Mouse (Mus musculus): Measurements from ENCODE around the gene Tmem236. TPM values are rescaled to one million over a fixed set of nuclear protein-coding genes. Genes with fewer than 3 reads are reported as not detected.
"Not testable (repeated sequence)": the region's sequence is repeated elsewhere in the genome, so short reads cannot be mapped to it uniquely, and the experiment has no call there.

Tmem236 gene
- polyA plus RNA-seq, 1 experiment from 2014 or later, result 12.2 TPM

DNA sequence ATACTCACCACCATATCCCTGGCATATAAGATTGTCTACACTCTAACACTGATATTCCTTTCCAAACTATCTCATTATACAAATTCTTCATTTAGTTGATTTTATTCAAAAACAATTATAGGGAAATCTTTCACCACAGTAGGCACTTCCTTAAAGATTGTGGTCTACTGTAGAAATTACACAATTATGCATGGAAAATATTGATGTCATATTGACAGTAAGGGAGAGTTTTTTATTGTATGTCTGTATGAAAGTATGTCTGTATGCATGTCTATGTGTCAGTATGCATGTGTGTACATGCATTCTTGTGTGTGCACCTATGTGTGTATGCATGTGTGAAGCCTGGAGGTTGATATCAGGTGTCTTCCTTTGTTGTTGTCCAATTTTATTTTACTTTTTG is 10.1 kb downstream of the Tmem236 start:
- H3K27me3 ChIP-seq (replicated peaks; ENCODE audit: control insufficient read depth, insufficient read depth, low read length), result no peaks in the 10 kb centered on the region
- TF ChIP-seq CTCF (IDR thresholded peaks at IDR 0.05; ENCODE audit: low read depth), result no peak
- no peaks in the 10 kb centered on the region for H3K4me1 ChIP-seq (replicated peaks; ENCODE audit: control insufficient read depth, insufficient read depth, low read length)
- H3K4me2 ChIP-seq (replicated peaks; ENCODE audit: low read depth), result no peak overlapping the region
- H3K27ac ChIP-seq (ENCODE audit: low read depth, low read length), result no peak overlapping the region
- H3K36me3 ChIP-seq (ENCODE audit: control insufficient read depth, insufficient read depth), result no peaks in the 10 kb centered on the region
- no peak overlapping the region for H3K9ac ChIP-seq (ENCODE audit: low read depth, low read length)
- no peak for ATAC-seq
- no peak overlapping the region for H3K4me3 ChIP-seq (ENCODE audit: low read depth, low read length)
- H3K9me3 ChIP-seq (ENCODE audit: control insufficient read depth), result no peaks in the 10 kb centered on the region

DNA sequence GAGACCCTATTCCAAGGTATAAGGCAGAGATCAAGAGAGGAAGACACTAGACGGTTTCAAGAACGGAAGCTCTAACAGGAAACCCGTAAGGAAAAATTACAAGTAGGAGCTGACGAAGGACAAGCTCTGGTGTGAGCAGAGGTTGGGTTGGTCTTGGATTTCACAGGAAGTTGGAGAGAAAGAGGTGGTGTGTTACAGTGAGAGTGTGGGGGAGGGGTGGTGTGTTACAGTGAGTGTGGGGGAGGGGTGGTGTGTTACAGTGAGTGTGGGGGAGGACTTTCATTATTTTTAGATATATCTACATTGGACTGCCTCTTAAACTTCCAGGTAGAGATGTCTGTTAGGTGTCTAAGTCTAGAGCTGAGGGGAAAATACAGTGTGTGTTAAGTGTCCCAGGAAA is 16.4 kb downstream of the Tmem236 start:
- ATAC-seq, result no peak
- whole genome bisulfite sequencing, result 81% methylated on average over 4 of the region's 4 CpGs
- Histone ChIP-seq H3K4me2 (replicated peaks; ENCODE audit: low read depth) (no peak overlapping the region), H3K36me3 (ENCODE audit: control insufficient read depth, insufficient read depth) (no peaks in the 10 kb centered on the region), H3K4me1 (replicated peaks; ENCODE audit: control insufficient read depth, insufficient read depth, low read length) (no peaks in the 10 kb centered on the region), H3K9ac (ENCODE audit: low read depth, low read length) (no peak overlapping the region), H3K27ac (ENCODE audit: low read depth, low read length) (no peak overlapping the region), H3K9me3 (ENCODE audit: control insufficient read depth) (no peaks in the 10 kb centered on the region), H3K27me3 (replicated peaks; ENCODE audit: control insufficient read depth, insufficient read depth, low read length) (no peaks in the 10 kb centered on the region), H3K4me3 (ENCODE audit: low read depth, low read length) (no peak overlapping the region)
- no peak for TF ChIP-seq CTCF (IDR thresholded peaks at IDR 0.05; ENCODE audit: low read depth)

DNA sequence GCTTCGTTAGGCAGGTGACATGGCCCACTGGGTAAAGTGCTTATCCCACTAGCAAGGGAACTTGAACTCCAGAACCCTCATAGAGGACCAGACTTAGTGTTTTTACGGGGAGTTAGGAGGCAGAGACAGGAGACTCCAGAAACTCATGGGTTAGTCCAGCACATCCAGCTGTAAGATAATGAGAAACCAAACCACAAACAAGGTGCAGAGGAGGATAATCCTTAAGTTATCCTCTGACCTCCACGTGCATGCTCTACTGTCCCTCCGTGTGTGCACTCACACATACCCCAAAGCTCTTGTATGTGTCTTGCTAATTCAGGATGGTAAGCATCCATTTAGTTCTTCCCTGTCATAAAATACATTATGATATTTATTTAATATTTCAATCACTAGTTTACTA is 17.3 kb downstream of the Tmem236 start:
- Histone ChIP-seq H3K36me3 (ENCODE audit: control insufficient read depth, insufficient read depth) (no peaks in the 10 kb centered on the region), H3K9ac (ENCODE audit: low read depth, low read length) (no peak overlapping the region), H3K4me1 (replicated peaks; ENCODE audit: control insufficient read depth, insufficient read depth, low read length) (no peaks in the 10 kb centered on the region), H3K27ac (ENCODE audit: low read depth, low read length) (no peak overlapping the region), H3K4me3 (ENCODE audit: low read depth, low read length) (no peak overlapping the region), H3K9me3 (ENCODE audit: control insufficient read depth) (no peaks in the 10 kb centered on the region), H3K4me2 (replicated peaks; ENCODE audit: low read depth) (no peak overlapping the region), H3K27me3 (replicated peaks; ENCODE audit: control insufficient read depth, insufficient read depth, low read length) (no peaks in the 10 kb centered on the region)
- WGBS, result 83% methylated on average over 4 of the region's 4 CpGs
- no peak for TF ChIP-seq CTCF (IDR thresholded peaks at IDR 0.05; ENCODE audit: low read depth)
- ATAC-seq, result no peak

DNA sequence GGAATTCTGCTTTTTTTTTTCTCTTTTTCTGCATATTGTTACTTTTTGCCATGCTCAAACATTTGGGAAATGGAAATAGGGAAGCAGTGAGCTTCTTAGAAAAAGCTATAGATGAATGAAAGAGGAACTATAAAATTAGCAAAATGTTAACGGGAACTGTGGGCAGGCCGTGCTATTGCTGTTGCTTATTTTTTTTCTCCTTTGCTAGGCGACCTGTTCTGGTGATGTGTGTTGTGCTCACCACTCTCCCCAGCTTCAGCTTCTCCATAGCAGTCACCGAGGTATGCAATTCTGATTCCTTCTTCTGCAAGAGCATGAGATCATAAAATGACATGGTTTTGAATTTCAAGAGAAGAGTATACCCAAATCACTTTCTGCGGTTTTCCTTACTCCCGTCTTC is 17.7 kb downstream of the Tmem236 start:
- H3K27ac ChIP-seq (ENCODE audit: low read depth, low read length), result no peak overlapping the region
- H3K27me3 ChIP-seq (replicated peaks; ENCODE audit: control insufficient read depth, insufficient read depth, low read length), result no peaks in the 10 kb centered on the region
- H3K4me3 ChIP-seq (ENCODE audit: low read depth, low read length), result no peak overlapping the region
- ATAC-seq, result no peak
- TF ChIP-seq CTCF (IDR thresholded peaks at IDR 0.05; ENCODE audit: low read depth), result no peak
- no peaks in the 10 kb centered on the region for H3K9me3 ChIP-seq (ENCODE audit: control insufficient read depth)
- 88% methylated on average over 6 of the region's 6 CpGs for WGBS
- H3K36me3 ChIP-seq (ENCODE audit: control insufficient read depth, insufficient read depth), result no peaks in the 10 kb centered on the region
- no peak overlapping the region for H3K9ac ChIP-seq (ENCODE audit: low read depth, low read length)
- no peak overlapping the region for H3K4me2 ChIP-seq (replicated peaks; ENCODE audit: low read depth)
- H3K4me1 ChIP-seq (replicated peaks; ENCODE audit: control insufficient read depth, insufficient read depth, low read length), result no peaks in the 10 kb centered on the region

DNA sequence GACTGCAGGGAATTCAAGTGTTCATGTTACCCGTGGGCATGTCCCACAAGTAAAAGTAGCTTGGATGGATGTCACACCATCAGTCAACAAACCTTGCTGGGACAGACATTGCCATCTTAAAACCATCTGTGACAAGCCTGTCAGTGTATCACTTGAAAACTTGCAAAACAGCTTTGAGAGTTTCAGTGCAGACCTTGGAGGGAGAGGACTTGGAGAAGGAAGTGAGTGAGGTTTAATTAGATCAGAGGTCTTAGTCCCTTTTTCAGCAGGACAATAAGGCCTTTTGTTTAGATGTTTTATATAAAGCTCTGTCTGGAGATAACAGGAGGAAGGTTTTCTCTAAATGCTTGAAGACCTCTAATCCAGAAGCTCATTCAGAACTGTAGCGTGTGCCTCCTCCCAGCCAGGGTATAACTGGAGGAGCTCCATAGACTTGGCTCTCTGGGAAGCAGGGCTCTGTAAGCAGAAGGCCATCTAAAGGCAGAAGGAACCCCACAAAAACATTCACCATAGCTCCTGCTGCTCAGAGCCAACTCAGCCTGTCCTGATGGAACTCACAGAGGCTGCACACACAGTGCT is 24.1 kb downstream of the Tmem236 start:
- H3K27me3 ChIP-seq (replicated peaks; ENCODE audit: control insufficient read depth, insufficient read depth, low read length); H3K4me2 ChIP-seq (replicated peaks; ENCODE audit: low read depth); H3K9ac ChIP-seq (ENCODE audit: low read depth, low read length); H3K4me3 ChIP-seq (ENCODE audit: low read depth, low read length); H3K9me3 ChIP-seq (ENCODE audit: control insufficient read depth); H3K36me3 ChIP-seq (ENCODE audit: control insufficient read depth, insufficient read depth); H3K27ac ChIP-seq (ENCODE audit: low read depth, low read length); H3K4me1 ChIP-seq (replicated peaks; ENCODE audit: control insufficient read depth, insufficient read depth, low read length): not testable (repeated sequence)
- ATAC-seq, result peak; percentile 81
- no CpG with 5 or more reads among the region's 2 CpGs for WGBS

DNA sequence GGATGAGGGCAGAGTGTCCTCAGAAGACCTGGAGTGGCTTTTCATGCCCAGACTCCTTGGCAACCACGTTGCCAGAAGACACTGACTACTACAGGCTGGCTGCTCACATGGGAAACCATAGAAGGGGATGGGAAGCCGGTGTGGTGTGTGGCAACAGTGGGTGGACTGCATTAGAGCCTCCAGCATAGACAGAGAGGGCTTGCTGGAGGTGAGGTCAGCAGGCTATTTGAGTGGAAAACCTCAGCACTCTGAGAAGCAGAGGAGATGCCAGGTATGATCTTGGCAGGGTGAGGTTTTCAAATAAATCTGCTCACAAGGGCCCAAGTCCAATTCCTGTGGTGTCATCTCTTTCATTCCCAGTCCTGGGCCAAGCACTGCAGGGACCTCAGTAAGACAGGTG is 25.3 kb downstream of the Tmem236 start:
- no peak overlapping the region for H3K27ac ChIP-seq (ENCODE audit: low read depth, low read length)
- no peaks in the 10 kb centered on the region for H3K27me3 ChIP-seq (replicated peaks; ENCODE audit: control insufficient read depth, insufficient read depth, low read length)
- no peaks in the 10 kb centered on the region for H3K36me3 ChIP-seq (ENCODE audit: control insufficient read depth, insufficient read depth)
- no peaks in the 10 kb centered on the region for H3K4me1 ChIP-seq (replicated peaks; ENCODE audit: control insufficient read depth, insufficient read depth, low read length)
- 41% methylated on average over 2 of the region's 2 CpGs for WGBS
- ATAC-seq, result no peak
- no peak overlapping the region for H3K4me2 ChIP-seq (replicated peaks; ENCODE audit: low read depth)
- H3K9ac ChIP-seq (ENCODE audit: low read depth, low read length), result no peak overlapping the region
- H3K4me3 ChIP-seq (ENCODE audit: low read depth, low read length), result no peak overlapping the region
- H3K9me3 ChIP-seq (ENCODE audit: control insufficient read depth), result no peaks in the 10 kb centered on the region
- no peak for TF ChIP-seq CTCF (IDR thresholded peaks at IDR 0.05; ENCODE audit: low read depth)

DNA sequence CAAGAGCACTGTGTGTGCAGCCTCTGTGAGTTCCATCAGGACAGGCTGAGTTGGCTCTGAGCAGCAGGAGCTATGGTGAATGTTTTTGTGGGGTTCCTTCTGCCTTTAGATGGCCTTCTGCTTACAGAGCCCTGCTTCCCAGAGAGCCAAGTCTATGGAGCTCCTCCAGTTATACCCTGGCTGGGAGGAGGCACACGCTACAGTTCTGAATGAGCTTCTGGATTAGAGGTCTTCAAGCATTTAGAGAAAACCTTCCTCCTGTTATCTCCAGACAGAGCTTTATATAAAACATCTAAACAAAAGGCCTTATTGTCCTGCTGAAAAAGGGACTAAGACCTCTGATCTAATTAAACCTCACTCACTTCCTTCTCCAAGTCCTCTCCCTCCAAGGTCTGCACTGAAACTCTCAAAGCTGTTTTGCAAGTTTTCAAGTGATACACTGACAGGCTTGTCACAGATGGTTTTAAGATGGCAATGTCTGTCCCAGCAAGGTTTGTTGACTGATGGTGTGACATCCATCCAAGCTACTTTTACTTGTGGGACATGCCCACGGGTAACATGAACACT is 26.6 kb downstream of the Tmem236 start:
- not testable (repeated sequence) for H3K4me1 ChIP-seq (replicated peaks; ENCODE audit: control insufficient read depth, insufficient read depth, low read length); H3K9me3 ChIP-seq (ENCODE audit: control insufficient read depth); H3K4me3 ChIP-seq (ENCODE audit: low read depth, low read length); H3K27me3 ChIP-seq (replicated peaks; ENCODE audit: control insufficient read depth, insufficient read depth, low read length); H3K9ac ChIP-seq (ENCODE audit: low read depth, low read length); H3K4me2 ChIP-seq (replicated peaks; ENCODE audit: low read depth); H3K27ac ChIP-seq (ENCODE audit: low read depth, low read length); H3K36me3 ChIP-seq (ENCODE audit: control insufficient read depth, insufficient read depth)
- ATAC-seq, result peak; percentile 79
- no CpG with 5 or more reads among the region's 2 CpGs for WGBS

Measured in intestine, postnatal 0 days (tissue).